Mouse (Mus musculus): ENCODE results near the gene Insrr.

Insrr gene

DNA sequence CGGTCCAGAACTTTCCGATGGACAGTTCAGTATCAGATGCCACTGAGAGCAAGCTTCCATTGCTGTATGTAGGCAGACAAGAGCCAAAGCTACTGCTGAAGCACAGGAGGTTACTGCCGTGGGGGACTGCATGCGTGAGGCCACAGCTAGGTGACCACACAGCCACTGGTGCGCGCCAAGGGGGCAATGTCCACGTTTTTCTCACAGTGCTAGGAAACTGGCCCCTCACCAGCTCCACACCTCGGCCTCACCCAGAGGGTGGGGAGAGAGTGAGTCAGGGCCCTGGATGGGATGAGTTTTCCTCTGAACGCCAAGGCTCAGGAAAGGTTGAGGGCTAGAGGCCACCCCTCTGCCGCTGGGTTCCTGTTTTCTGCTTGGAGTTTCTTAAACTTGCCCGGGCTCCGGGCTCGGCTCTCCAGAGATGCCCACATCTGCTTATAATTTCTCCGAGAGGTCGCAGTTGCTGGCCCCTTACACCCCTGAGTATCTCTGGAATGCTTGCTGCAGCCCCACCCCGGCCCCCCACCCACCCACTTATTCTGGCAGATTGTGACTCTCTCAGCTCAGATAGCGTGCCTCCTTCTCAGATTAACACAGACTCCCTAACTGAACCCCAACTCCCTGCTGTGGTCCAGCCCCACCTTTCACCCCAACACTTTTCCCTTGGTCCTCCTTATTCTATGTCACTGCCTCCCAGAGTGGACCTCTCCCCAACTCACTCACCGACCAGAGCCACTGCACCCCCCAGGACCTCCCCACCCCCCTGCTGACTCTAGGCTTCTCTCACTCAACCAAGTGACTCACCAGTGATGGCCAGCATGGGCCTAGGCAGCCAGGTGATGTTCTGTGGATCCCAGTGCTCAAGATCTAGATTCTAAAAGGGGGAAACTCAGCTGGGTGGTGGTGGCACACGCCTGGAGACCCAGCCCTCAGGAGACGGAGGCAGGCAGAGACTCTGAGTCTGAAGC is 35.1 kb upstream of the Insrr start:
- TF ChIP-seq CTCF (conservative IDR thresholded peaks at IDR 0.05; ENCODE audit: low read length) (no peak), POU5F1 (IDR thresholded peaks at IDR 0.05; ENCODE audit: borderline replicate concordance, low read length) (no peak), NANOG (IDR thresholded peaks at IDR 0.05; ENCODE audit: borderline replicate concordance, low read length) (no peak)
- Histone ChIP-seq H3K4me1 (replicated peaks; ENCODE audit: low read depth, low read length) (peaks cover 65% of the 10 kb centered on the region), H3K36me3 (ENCODE audit: insufficient read depth, low read length) (no peaks in the 10 kb centered on the region), H3K9me3 (ENCODE audit: low read length) (no peaks in the 10 kb centered on the region), H3K27me3 (ENCODE audit: insufficient read depth, low read length) (peaks cover 54% of the 10 kb centered on the region), H3K4me3 (replicated peaks; ENCODE audit: low read length) (no peak overlapping the region)

DNA sequence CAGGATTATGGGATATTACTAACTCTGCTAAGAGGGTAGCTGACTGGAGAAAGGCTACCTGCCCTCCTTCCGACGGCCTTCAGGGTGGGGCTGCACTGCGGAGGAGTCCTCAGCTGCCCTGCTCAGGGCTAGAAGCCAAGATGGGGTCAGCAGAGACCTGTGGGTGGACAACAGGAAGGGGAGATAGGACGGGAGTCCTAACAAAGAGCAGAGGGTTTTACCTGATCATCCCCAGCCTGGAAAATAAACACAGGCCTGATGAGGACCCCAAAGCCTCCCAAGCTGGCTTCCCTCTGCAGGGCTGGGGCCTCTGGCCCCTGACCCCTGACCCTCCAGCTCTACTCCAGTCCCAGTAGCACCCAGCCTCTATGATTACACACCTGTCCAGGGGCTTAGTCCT is 33.5 kb upstream of the Insrr start:
- Histone ChIP-seq H3K27me3 (ENCODE audit: insufficient read depth, low read length) (peaks cover 54% of the 10 kb centered on the region), H3K9me3 (ENCODE audit: low read length) (no peaks in the 10 kb centered on the region), H3K36me3 (ENCODE audit: insufficient read depth, low read length) (no peaks in the 10 kb centered on the region), H3K4me3 (replicated peaks; ENCODE audit: low read length) (no peak overlapping the region), H3K4me1 (replicated peaks; ENCODE audit: low read depth, low read length) (peaks cover 58% of the 10 kb centered on the region)
- TF ChIP-seq CTCF (conservative IDR thresholded peaks at IDR 0.05; ENCODE audit: low read length), result no peak
- TF ChIP-seq NANOG (IDR thresholded peaks at IDR 0.05; ENCODE audit: borderline replicate concordance, low read length), result no peak
- TF ChIP-seq POU5F1 (IDR thresholded peaks at IDR 0.05; ENCODE audit: borderline replicate concordance, low read length), result no peak

DNA sequence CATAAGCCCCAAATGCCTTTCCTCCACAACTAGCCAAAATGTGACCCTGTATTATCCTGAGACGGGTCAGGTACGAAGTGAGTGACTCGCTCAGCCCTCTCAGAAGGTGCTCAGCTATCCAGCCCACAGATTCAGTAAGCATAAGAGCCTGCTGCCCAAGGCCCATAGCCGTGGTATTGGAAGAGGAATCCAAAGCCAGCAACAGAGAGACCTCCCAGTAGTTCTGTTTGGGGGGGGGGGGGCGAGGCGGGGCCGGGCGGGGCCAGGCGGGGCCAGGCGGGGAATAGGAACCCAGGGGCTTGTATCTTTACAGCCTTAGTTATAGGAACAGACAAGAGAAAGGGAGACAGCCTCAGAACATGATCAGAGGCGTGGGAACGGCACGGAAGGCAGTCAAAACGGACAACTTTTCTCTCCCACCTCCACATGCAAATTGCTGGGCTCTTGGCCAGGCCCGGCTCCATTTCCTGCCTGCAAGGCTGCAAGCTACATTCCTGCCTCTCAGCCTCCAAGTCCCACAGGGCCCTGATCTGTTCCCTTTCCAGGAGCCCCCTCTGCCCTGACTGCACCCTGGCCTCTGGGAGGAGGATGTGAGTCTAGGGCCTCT is 33.0 kb upstream of the Insrr start:
- H3K4me1 ChIP-seq (replicated peaks; ENCODE audit: low read depth, low read length), result peaks cover 54% of the 10 kb centered on the region
- 0 out of 2 replicates have a peak overlapping the region, but pooled peaks have one; percentile 23 for H3K4me3 ChIP-seq (replicated peaks; ENCODE audit: low read length)
- TF ChIP-seq CTCF (conservative IDR thresholded peaks at IDR 0.05; ENCODE audit: low read length), result no peak
- TF ChIP-seq NANOG (IDR thresholded peaks at IDR 0.05; ENCODE audit: borderline replicate concordance, low read length), result no peak
- TF ChIP-seq POU5F1 (IDR thresholded peaks at IDR 0.05; ENCODE audit: borderline replicate concordance, low read length), result no peak
- H3K27me3 ChIP-seq (ENCODE audit: insufficient read depth, low read length), result peaks cover 57% of the 10 kb centered on the region
- H3K9me3 ChIP-seq (ENCODE audit: low read length), result no peaks in the 10 kb centered on the region
- no peaks in the 10 kb centered on the region for H3K36me3 ChIP-seq (ENCODE audit: insufficient read depth, low read length)

DNA sequence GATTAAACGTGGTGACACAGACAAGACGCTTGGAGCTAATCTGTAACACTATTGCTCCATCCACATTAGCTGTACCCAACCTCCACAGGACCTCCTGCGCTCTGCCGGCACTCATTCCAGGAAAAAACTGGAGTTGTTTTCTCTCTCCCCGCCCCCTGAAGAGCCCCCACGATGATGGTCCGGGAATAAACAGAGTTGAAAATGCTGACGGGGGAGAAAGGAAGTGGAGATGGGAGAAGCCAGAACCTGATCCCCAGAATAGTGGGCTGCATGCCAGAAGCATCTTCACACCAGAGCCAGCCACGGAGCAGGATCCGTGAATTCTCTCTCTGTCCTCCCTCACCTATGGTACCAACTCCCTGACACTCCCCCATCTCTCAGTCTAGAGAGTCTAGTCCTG is 32.2 kb upstream of the Insrr start:
- Histone ChIP-seq H3K9me3 (ENCODE audit: low read length) (no peaks in the 10 kb centered on the region), H3K36me3 (ENCODE audit: insufficient read depth, low read length) (no peaks in the 10 kb centered on the region), H3K27me3 (ENCODE audit: insufficient read depth, low read length) (peaks cover 58% of the 10 kb centered on the region), H3K4me1 (replicated peaks; ENCODE audit: low read depth, low read length) (peaks cover 48% of the 10 kb centered on the region), H3K4me3 (replicated peaks; ENCODE audit: low read length) (no peak overlapping the region)
- no peak for TF ChIP-seq POU5F1 (IDR thresholded peaks at IDR 0.05; ENCODE audit: borderline replicate concordance, low read length)
- TF ChIP-seq CTCF (conservative IDR thresholded peaks at IDR 0.05; ENCODE audit: low read length), result no peak
- no peak for TF ChIP-seq NANOG (IDR thresholded peaks at IDR 0.05; ENCODE audit: borderline replicate concordance, low read length)

DNA sequence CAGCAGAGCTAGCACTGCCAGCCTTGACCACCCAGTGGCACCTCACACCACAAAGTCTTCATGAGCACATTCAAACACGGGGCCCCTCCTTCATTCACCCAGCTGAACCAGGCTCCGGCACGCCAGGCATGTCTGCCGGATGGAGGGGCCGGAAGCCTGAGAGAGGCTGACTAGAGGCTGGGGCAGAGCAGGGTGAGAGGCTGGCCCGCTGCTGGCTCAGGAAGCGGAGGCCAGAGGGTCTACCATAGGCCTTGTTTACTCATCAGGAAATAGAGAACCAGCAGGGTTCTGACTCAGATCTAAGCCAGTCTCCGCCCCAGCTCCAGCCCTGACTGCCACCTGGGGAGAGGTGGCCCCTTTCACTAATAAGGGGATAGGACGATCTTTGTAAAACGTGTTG is 31.7 kb upstream of the Insrr start:
- Histone ChIP-seq H3K4me3 (replicated peaks; ENCODE audit: low read length) (no peak overlapping the region), H3K27me3 (ENCODE audit: insufficient read depth, low read length) (peaks cover 62% of the 10 kb centered on the region)
- TF ChIP-seq CTCF (conservative IDR thresholded peaks at IDR 0.05; ENCODE audit: low read length) (no peak), NANOG (IDR thresholded peaks at IDR 0.05; ENCODE audit: borderline replicate concordance, low read length) (no peak), POU5F1 (IDR thresholded peaks at IDR 0.05; ENCODE audit: borderline replicate concordance, low read length) (no peak)

DNA sequence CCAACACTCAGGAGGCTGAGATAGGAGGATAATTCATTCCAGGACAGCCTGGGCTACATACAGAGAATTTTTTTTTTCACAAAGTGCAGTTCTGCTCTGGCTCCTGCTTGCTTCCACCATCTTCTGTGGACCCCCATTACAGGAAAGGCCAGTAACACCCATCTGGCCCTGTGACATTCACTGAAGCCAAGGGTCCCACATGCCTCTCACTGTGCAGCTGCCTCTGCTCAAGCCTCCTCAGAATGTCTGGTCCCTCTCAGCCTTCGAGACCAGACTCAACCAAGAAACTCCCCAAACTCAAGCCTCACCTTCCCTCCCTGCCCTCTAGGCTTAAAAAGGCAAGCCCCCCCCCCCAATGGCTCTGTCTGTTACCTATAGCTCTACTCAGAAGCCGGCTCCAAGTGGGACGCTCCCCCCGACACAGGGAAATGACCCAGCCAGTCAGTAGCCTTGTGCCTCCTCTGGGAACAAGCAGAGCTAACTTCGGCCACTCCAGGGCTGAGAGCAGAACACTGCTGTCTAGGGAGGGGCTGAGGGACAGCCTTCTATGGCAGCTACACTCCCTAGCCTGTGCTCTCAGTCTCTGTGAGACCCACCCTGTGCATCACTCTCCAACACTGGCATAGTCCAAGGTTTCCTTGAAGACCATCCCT is 31.0 kb upstream of the Insrr start:
- H3K36me3 ChIP-seq (ENCODE audit: insufficient read depth, low read length), result no peaks in the 10 kb centered on the region
- H3K4me3 ChIP-seq (replicated peaks; ENCODE audit: low read length), result no peak overlapping the region
- TF ChIP-seq CTCF (conservative IDR thresholded peaks at IDR 0.05; ENCODE audit: low read length) (no peak), NANOG (IDR thresholded peaks at IDR 0.05; ENCODE audit: borderline replicate concordance, low read length) (no peak), POU5F1 (IDR thresholded peaks at IDR 0.05; ENCODE audit: borderline replicate concordance, low read length) (no peak)

More for the DNA sequence above, 31.7 kb upstream of the Insrr start:
- H3K9me3 ChIP-seq (ENCODE audit: low read length), result no peaks in the 10 kb centered on the region
- peaks cover 44% of the 10 kb centered on the region for H3K4me1 ChIP-seq (replicated peaks; ENCODE audit: low read depth, low read length)
- no peaks in the 10 kb centered on the region for H3K36me3 ChIP-seq (ENCODE audit: insufficient read depth, low read length)

DNA sequence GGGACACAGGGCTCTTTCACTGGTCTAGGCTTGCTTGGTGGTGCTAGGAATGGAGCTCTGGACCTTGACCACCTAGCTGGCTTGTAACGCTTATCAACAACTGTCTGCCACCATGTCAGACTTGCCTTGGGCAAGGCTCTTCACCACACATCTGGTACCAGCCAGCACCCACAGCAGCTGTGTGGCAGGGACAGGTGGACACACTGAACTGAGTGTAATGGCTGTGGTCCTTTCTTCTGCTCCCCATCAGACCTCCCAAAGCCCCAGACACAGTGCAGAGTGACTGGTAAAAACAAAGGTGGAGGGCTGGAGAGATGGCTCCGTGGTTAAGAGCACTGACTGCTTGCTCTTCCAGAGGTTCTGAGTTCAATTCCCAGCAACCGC is 30.5 kb upstream of the Insrr start:
- no peaks in the 10 kb centered on the region for H3K36me3 ChIP-seq (ENCODE audit: insufficient read depth, low read length)
- no peak overlapping the region for H3K4me3 ChIP-seq (replicated peaks; ENCODE audit: low read length)
- H3K9me3 ChIP-seq (ENCODE audit: low read length), result no peaks in the 10 kb centered on the region
- peaks cover 42% of the 10 kb centered on the region for H3K4me1 ChIP-seq (replicated peaks; ENCODE audit: low read depth, low read length)
- TF ChIP-seq CTCF (conservative IDR thresholded peaks at IDR 0.05; ENCODE audit: low read length) (no peak), POU5F1 (IDR thresholded peaks at IDR 0.05; ENCODE audit: borderline replicate concordance, low read length) (no peak), NANOG (IDR thresholded peaks at IDR 0.05; ENCODE audit: borderline replicate concordance, low read length) (no peak)
- H3K27me3 ChIP-seq (ENCODE audit: insufficient read depth, low read length), result peaks cover 68% of the 10 kb centered on the region

More for the DNA sequence above, 31.0 kb upstream of the Insrr start:
- peaks cover 43% of the 10 kb centered on the region for H3K4me1 ChIP-seq (replicated peaks; ENCODE audit: low read depth, low read length)
- H3K9me3 ChIP-seq (ENCODE audit: low read length), result no peaks in the 10 kb centered on the region
- peaks cover 64% of the 10 kb centered on the region for H3K27me3 ChIP-seq (ENCODE audit: insufficient read depth, low read length)

DNA sequence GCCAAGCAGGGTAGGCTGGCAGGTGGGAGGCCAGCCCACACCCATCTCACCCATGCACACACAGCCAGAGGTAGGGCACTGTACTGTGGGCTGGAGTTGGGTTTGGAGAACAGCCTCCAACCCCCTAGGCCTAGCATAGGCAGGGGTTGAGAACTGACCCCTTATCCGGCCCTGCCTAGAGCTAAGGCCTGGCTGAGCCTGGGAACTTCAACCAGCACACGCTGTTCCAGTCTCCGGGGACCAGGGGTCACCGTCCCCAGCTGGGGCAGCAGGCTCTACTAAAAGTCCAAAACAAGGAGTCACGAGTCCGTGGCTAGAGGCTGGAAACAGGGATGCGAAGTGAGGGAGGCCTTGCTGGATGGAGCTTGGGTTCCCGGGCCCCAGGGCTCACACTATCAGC is 29.0 kb upstream of the Insrr start:
- TF ChIP-seq CTCF (conservative IDR thresholded peaks at IDR 0.05; ENCODE audit: low read length), result no peak
- TF ChIP-seq POU5F1 (IDR thresholded peaks at IDR 0.05; ENCODE audit: borderline replicate concordance, low read length), result no peak
- no peak for TF ChIP-seq NANOG (IDR thresholded peaks at IDR 0.05; ENCODE audit: borderline replicate concordance, low read length)
- no peaks in the 10 kb centered on the region for H3K9me3 ChIP-seq (ENCODE audit: low read length)
- no peak overlapping the region for H3K4me3 ChIP-seq (replicated peaks; ENCODE audit: low read length)
- peaks cover 82% of the 10 kb centered on the region for H3K27me3 ChIP-seq (ENCODE audit: insufficient read depth, low read length)
- H3K4me1 ChIP-seq (replicated peaks; ENCODE audit: low read depth, low read length), result peaks cover 29% of the 10 kb centered on the region
- H3K36me3 ChIP-seq (ENCODE audit: insufficient read depth, low read length), result no peaks in the 10 kb centered on the region

All from E14TG2a.4 (cell line).